Mouse (Mus musculus): ENCODE measurements around the gene Sall1. TPM values are rescaled to one million over a fixed set of nuclear protein-coding genes. Genes with fewer than 3 reads are reported as not detected.

The Sall1 gene
- polyA plus RNA-seq (2016; fragmentation: Nextera tagmentation; extraction: Ambion mirVana), result 2.5 and 3.0 TPM in 2 replicates

DNA sequence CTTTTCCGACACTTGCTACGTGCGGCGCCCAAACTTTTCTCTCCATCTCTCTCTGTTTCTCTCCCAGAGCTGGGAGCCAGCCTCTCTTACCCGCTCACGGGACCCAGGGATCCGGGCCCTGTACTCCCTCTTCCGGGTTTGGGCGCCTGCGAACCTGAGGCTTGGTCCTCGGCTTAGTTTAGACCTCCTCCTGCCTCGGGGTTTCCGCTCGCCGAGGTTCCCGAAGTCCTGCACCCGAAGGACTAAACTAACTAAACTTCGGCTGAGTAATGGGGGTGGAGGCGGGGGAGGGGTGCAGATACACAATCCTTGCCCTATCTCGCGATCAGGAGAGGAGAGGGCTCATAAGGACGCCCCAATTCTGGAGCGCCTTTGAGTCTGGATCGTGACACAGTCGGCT lies at the start of gene Sall1:
Gene Sall1 (minus strand): TSS at position 223 of the 400 bp plus-strand sequence.
- ATAC-seq (ENCODE audit: insufficient number of reproducible peaks, insufficient read depth, low FRiP score, low TSS enrichment), result no peak

DNA sequence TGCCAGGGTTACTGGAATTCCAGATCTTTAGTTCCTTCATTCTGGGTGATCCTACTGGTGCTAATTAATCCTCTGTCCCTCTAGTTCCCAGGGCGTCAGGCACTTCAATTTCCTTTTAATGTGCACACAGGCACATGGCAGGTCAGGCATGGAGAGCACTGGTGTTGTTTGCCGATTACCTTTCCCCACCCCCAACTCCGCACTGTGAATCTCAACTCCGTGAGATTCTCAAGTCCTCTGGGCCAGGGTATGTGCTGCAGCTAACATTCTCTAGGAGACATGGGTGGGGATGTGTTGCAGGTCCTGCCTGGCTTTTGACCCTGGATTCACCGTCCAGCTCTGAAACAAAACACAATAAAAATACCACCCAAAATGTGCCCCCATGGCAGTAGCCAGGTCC lies 46.0 kb upstream of the Sall1 start:
- Histone ChIP-seq H3K4me3 (no peak overlapping the region), H3K27me3 (no peaks in the 10 kb centered on the region), H3K9ac (no peak overlapping the region), H3K4me2 (replicated peaks) (no peak overlapping the region), H3K4me1 (no peaks in the 10 kb centered on the region), H3K9me3 (no peaks in the 10 kb centered on the region), H3K27ac (no peak overlapping the region), H3K36me3 (no peaks in the 10 kb centered on the region)
- no peak for ATAC-seq (ENCODE audit: insufficient number of reproducible peaks, insufficient read depth, low FRiP score, low TSS enrichment)
- WGBS, result 49% methylated on average over 5 of the region's 5 CpGs

More for the DNA sequence above, at the start of gene Sall1:
- H3K27ac ChIP-seq, result 0 out of 2 replicates have a peak within 1 kb of the TSS, but pooled peaks have one; percentile 72
- peak within 1 kb of the TSS; percentile 61; the same call in 1 of the 2 replicates for H3K9ac ChIP-seq
- H3K4me2 ChIP-seq (replicated peaks), result peak within 1 kb of the TSS; percentile 87
- peaks cover 69% of the 10 kb centered on the region for H3K27me3 ChIP-seq
- under 1% methylated on average over 25 of the region's 25 CpGs for WGBS
- peak within 1 kb of the TSS; percentile 49 for H3K4me3 ChIP-seq
- H3K9me3 ChIP-seq, result no peaks in the 10 kb centered on the region
- H3K4me1 ChIP-seq, result peaks cover 21% of the 10 kb centered on the region
- H3K36me3 ChIP-seq, result no peaks in the 10 kb centered on the region

DNA sequence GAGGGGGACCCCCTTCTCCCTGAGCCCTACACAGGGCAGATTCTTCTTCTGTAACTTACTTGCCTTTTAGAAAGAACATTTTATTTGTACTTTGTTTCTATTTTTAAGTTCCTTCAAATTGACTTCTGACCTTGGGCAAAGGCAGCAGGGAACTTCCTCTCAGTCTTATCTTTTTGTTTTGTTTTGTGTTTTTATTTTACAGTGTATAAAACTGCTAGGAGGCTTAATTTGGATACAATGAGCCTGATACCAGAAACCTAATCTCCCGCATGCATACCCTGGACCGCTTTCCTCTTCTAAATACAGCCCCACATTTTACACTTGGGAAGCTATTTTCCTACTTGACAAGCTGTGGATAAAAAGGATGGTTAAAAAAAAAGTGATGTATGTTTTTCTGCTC lies 35.2 kb upstream of the Sall1 start:
- ATAC-seq (ENCODE audit: insufficient number of reproducible peaks, insufficient read depth, low FRiP score, low TSS enrichment), result no peak
- Histone ChIP-seq H3K27me3 (0 out of 2 replicates have a peak, but pooled peaks cover 3% of the 10 kb centered on the region), H3K9ac (no peak overlapping the region), H3K9me3 (no peaks in the 10 kb centered on the region), H3K4me1 (peaks cover 8% of the 10 kb centered on the region; the same call in 1 of the 2 replicates), H3K36me3 (no peaks in the 10 kb centered on the region), H3K4me3 (no peak overlapping the region), H3K27ac (no peak overlapping the region), H3K4me2 (replicated peaks) (no peak overlapping the region)
- WGBS, result 68% methylated on average over 2 of the region's 2 CpGs

DNA sequence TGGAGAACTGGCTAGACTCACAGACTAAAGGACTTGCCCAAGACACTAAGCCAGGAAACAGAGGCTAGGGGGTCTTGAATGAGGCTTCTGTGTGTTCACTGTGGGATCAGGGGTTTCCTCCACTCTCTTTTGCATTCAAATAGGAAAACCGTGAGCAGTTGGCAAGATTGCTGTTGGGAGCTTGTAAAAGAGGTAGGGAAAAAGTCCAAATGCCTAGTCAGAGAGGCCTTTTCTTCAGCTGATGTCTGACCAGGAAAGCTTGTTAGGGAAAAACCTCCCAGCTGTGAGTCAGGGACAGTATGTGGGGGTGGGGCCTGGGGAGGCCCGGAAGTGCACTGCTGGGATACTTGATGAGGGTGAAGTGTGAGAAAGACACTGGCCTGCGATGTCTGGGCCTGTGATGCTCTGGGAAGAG lies 29.0 kb upstream of the Sall1 start:
- Histone ChIP-seq H3K27me3 (0 out of 2 replicates have a peak, but pooled peaks cover 3% of the 10 kb centered on the region), H3K9ac (no peak overlapping the region), H3K9me3 (no peaks in the 10 kb centered on the region), H3K27ac (no peak overlapping the region), H3K4me1 (no peaks in the 10 kb centered on the region), H3K36me3 (no peaks in the 10 kb centered on the region), H3K4me2 (replicated peaks) (no peak overlapping the region), H3K4me3 (no peak overlapping the region)
- no peak for ATAC-seq (ENCODE audit: insufficient number of reproducible peaks, insufficient read depth, low FRiP score, low TSS enrichment)
- WGBS, result 12% methylated on average over 3 of the region's 3 CpGs

DNA sequence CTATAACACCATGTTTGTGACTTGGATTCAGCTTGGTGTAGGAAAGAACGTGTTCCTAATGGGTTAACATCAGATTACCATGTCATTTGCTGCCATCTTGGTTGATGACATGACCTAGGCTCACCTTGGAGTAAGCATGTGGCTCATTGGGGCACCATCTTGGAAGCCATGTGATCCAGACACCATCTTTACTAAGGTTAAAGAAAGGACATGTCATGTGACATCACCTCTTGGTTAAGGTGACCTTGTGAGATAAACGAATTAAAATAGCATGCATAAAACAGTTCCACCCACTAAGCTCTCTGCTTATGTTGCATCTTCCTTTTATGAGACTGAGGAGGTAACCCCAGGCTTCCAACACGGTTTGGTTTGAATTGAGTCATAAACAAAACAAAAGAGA lies 23.5 kb upstream of the Sall1 start:
- no peaks in the 10 kb centered on the region for H3K9me3 ChIP-seq
- WGBS, result 80% methylated on average over 3 of the region's 3 CpGs
- no peaks in the 10 kb centered on the region for H3K36me3 ChIP-seq
- H3K9ac ChIP-seq, result no peak overlapping the region
- no peaks in the 10 kb centered on the region for H3K27me3 ChIP-seq
- H3K4me2 ChIP-seq (replicated peaks), result no peak overlapping the region
- no peak overlapping the region for H3K4me3 ChIP-seq
- H3K4me1 ChIP-seq, result no peaks in the 10 kb centered on the region
- no peak for ATAC-seq (ENCODE audit: insufficient number of reproducible peaks, insufficient read depth, low FRiP score, low TSS enrichment)
- H3K27ac ChIP-seq, result no peak overlapping the region

DNA sequence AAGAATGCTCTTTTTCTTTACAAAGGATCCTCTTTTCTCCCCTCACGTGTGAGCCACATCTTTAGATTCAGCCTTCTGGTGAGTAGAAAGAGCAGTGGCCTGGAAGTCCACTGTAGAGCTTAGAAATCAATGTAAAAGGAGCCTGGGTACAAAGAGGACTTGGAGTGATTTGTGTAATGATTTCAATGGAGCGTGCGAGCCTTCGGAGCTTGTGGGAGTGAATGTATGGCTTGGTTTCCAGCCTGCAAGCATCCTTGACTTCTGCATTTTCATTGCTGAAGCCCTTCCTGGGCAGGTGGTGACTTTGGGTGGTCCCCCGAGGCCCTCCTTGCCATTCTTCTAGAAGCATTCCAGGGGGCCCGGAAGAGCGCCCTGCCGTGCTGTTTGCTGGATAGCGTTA lies 20.1 kb upstream of the Sall1 start:
- no peaks in the 10 kb centered on the region for H3K27me3 ChIP-seq
- ATAC-seq (ENCODE audit: insufficient number of reproducible peaks, insufficient read depth, low FRiP score, low TSS enrichment), result no peak
- H3K27ac ChIP-seq, result no peak overlapping the region
- 50% methylated on average over 9 of the region's 9 CpGs for WGBS
- no peak overlapping the region for H3K4me3 ChIP-seq
- H3K4me2 ChIP-seq (replicated peaks), result no peak overlapping the region
- no peaks in the 10 kb centered on the region for H3K9me3 ChIP-seq
- H3K36me3 ChIP-seq, result no peaks in the 10 kb centered on the region
- no peak overlapping the region for H3K9ac ChIP-seq
- H3K4me1 ChIP-seq, result no peaks in the 10 kb centered on the region

DNA sequence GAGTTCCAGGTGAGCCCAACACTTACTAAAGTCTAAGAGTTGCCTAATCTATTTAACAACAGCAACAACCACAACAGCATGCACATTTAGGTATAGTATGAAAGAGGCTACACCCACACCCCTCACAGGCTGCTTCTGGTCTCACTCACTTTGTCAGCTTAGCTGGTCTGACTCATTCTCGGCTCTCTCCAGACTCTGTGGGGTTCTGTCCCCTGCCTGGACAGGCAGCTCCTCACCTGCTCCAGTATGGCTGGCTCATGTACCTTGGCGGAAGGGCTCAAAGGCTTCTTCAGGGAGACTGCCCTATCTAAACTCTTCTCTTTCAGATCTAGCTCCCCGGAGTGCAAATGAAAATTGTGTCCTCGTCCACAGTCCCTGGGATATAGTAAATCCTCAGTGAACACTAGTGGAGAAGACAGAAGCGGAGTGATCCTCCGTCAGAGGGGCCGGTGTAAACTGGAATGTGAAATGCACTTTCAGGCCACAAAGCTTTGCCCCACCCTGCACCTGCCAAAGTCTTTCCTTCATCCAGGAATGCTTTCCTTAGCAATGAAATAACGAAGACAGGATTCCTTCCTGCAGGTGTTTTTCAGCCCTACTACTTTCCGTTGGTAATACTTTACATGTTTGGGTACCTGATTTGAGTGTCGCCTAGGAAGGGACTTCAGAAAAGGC lies 19.5 kb upstream of the Sall1 start:
- Histone ChIP-seq H3K4me1 (no peaks in the 10 kb centered on the region), H3K4me3 (no peak overlapping the region), H3K4me2 (replicated peaks) (no peak overlapping the region), H3K27me3 (no peaks in the 10 kb centered on the region), H3K9me3 (no peaks in the 10 kb centered on the region), H3K9ac (no peak overlapping the region), H3K36me3 (no peaks in the 10 kb centered on the region), H3K27ac (no peak overlapping the region)
- WGBS, result 79% methylated on average over 10 of the region's 10 CpGs
- ATAC-seq (ENCODE audit: insufficient number of reproducible peaks, insufficient read depth, low FRiP score, low TSS enrichment), result no peak

DNA sequence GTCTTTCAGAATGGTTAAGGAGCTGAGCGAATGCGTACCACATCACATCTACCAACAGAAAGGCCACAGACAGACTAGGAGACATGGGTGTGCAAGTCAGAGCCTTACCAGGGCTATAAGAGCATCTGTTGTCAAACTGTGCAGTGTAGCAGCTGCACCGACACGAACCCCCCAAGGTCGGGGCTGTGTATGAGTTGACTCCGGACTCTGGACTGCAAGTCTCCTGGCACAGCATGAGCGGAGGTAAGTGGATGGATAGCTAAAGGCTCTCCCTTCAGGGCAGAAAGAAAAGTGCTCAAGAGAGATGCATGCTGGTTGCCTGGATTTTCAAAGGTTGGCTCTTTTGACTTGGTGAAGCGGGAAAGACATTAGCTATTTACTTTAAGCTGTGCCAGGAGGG lies 16.8 kb upstream of the Sall1 start:
- Histone ChIP-seq H3K27ac (no peak overlapping the region), H3K4me1 (no peaks in the 10 kb centered on the region), H3K9me3 (no peaks in the 10 kb centered on the region), H3K4me2 (replicated peaks) (no peak overlapping the region), H3K4me3 (no peak overlapping the region), H3K36me3 (no peaks in the 10 kb centered on the region), H3K27me3 (0 out of 2 replicates have a peak, but pooled peaks cover 2% of the 10 kb centered on the region), H3K9ac (no peak overlapping the region)
- no peak for ATAC-seq (ENCODE audit: insufficient number of reproducible peaks, insufficient read depth, low FRiP score, low TSS enrichment)
- WGBS, result 86% methylated on average over 8 of the region's 8 CpGs

DNA sequence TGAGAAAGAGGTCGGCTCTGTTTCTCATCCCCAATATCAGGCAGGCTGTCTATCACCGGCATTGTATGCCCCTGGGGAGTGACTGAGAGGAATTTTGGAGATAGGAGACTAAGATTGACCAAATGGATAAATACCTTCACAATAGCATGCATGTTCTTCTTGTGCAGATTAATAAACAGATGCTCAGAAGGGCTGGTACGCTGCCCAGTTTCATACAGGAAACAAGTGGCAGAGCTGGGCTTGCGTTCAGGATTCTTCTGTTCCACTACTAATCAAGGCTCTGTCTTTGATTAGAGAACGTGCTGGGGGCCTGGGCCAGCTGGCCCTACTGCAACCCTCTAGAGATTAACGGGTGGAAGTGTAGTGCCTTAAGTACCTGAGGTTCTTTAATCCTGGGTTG lies 15.5 kb upstream of the Sall1 start:
- no peak for ATAC-seq (ENCODE audit: insufficient number of reproducible peaks, insufficient read depth, low FRiP score, low TSS enrichment)
- Histone ChIP-seq H3K4me3 (no peak overlapping the region), H3K27me3 (0 out of 2 replicates have a peak, but pooled peaks cover 2% of the 10 kb centered on the region), H3K4me2 (replicated peaks) (no peak overlapping the region), H3K36me3 (no peaks in the 10 kb centered on the region), H3K4me1 (0 out of 2 replicates have a peak, but pooled peaks cover 3% of the 10 kb centered on the region), H3K9me3 (no peaks in the 10 kb centered on the region), H3K9ac (no peak overlapping the region), H3K27ac (no peak overlapping the region)
- 26% methylated on average over 6 of the region's 6 CpGs for WGBS

DNA sequence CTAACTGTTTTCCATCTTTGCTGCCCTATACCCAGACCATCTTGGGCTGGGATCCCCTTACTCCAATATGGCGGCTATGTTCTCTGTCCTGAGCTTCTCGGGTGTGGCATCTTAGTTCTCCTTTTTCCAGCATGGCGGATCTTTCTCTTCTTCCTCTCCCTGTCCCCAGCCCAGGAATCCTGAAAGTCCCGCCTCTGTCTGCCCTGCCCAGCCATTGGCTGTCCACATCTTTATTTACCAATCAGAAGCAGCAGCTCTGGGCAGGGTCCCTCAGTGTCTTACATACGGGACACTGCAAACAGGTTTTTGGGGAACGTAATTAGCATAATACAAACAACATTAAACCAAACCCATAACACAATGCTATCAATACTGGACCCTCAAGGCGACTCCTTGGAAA lies 8.9 kb upstream of the Sall1 start:
- no peak for ATAC-seq (ENCODE audit: insufficient number of reproducible peaks, insufficient read depth, low FRiP score, low TSS enrichment)
- Histone ChIP-seq H3K4me2 (replicated peaks) (no peak overlapping the region), H3K4me3 (no peak overlapping the region), H3K27ac (no peak overlapping the region), H3K9ac (no peak overlapping the region), H3K27me3 (peaks cover 34% of the 10 kb centered on the region), H3K36me3 (no peaks in the 10 kb centered on the region), H3K9me3 (no peaks in the 10 kb centered on the region), H3K4me1 (0 out of 2 replicates have a peak, but pooled peaks cover 7% of the 10 kb centered on the region)
- WGBS, result 86% methylated on average over 7 of the region's 7 CpGs

DNA sequence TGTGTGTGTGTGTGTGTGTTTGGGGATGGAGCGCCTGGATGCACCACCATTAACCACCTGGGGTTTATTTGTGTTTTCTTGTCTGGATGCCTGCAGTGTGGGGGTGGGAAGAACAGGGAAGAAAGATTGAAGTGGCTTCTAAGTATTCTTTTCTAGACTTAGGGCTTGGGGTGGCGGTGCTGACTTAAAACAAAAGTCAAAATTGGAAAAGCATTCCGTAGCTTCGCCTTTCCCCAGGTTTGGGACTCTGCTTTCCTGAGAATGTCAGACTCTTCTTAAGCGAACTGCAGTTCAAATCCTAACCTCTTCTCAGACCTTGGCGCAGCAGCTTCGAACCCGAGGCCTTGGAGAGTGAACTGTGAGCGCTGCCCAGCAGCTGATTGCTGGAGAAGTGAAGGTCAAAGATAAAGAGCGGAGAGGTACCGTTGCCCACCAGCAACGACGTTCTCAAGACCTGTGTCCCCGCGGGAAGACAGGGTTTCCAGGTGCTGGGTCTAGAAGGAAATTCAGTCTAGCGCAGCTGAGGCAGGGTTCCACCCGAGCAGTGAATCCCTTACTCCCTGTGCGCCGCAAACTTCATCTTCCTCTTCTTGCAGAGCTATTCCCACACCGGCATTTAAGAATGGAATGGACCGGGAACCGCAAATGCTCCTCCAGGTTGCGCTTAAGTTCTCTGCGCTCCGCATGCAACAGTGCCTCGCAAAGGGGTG lies 2.8 kb upstream of the Sall1 start:
- H3K4me2 ChIP-seq (replicated peaks), result peak overlapping the region; percentile 32
- no peak overlapping the region for H3K9ac ChIP-seq
- no peak overlapping the region for H3K27ac ChIP-seq
- ATAC-seq (ENCODE audit: insufficient number of reproducible peaks, insufficient read depth, low FRiP score, low TSS enrichment), result no peak
- 2% methylated on average over 25 of the region's 26 CpGs for WGBS
- H3K27me3 ChIP-seq, result peaks cover 72% of the 10 kb centered on the region
- no peaks in the 10 kb centered on the region for H3K36me3 ChIP-seq
- H3K9me3 ChIP-seq, result no peaks in the 10 kb centered on the region
- H3K4me3 ChIP-seq, result no peak overlapping the region
- peaks cover 21% of the 10 kb centered on the region for H3K4me1 ChIP-seq

DNA sequence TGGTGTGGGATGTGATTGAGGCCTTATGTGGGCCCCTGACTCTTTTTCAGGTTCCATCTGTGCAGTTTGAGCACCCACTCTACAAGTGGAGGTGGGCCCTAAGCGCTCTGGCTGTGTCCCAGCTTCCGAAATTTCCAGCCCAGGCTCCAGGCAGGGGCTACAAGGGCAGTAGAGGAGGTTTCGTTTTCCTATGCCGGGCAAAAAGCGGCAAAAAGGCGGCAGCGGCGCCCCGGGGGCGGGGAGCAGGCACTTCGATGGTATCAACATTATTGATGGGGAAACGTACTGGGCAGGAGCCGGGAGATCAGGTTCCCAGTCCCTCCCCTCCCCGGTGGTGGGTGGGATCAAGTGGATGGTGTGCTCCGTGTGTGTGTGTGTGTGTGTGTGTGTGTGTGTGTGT lies 2.3 kb upstream of the Sall1 start:
- H3K9ac ChIP-seq, result no peak overlapping the region
- H3K27ac ChIP-seq, result no peak overlapping the region
- H3K27me3 ChIP-seq, result peaks cover 68% of the 10 kb centered on the region
- ATAC-seq (ENCODE audit: insufficient number of reproducible peaks, insufficient read depth, low FRiP score, low TSS enrichment), result no peak
- H3K36me3 ChIP-seq, result no peaks in the 10 kb centered on the region
- H3K9me3 ChIP-seq, result no peaks in the 10 kb centered on the region
- WGBS, result 2% methylated on average over 14 of the region's 15 CpGs
- H3K4me3 ChIP-seq, result no peak overlapping the region
- peak overlapping the region; percentile 32 for H3K4me2 ChIP-seq (replicated peaks)
- peaks cover 21% of the 10 kb centered on the region for H3K4me1 ChIP-seq

All from embryonic facial prominence, embryonic 12.5 days (tissue).